Mouse (Mus musculus) forebrain, embryonic 13.5 days (tissue): Measurements from ENCODE around the gene Macrod1. TPM values are rescaled to one million over a fixed set of nuclear protein-coding genes. Genes with fewer than 3 reads are reported as not detected.

Source experiments
- ATAC-seq: fragments of 200-750 bp; cut with Nextera tagmentation; 2 replicates; pipeline ENCODE4 v1.8.0; 2017
- H3K27ac ChIP-seq: fragments of 300-500 bp; sonication (generic); 2 replicates; pipeline ENCODE4 v1.5.1; 2015; ENCODE audit warnings: inconsistent platforms, mild to moderate bottlenecking, moderate library complexity
- H3K27me3 ChIP-seq: fragments of 300-500 bp; sonication (generic); 2 replicates; pipeline ENCODE4 v1.6.1; 2015; ENCODE audit warnings: mild to moderate bottlenecking, inconsistent platforms
- H3K36me3 ChIP-seq: fragments of 300-500 bp; sonication (generic); 2 replicates; pipeline ENCODE4 v1.6.1; 2015; ENCODE audit warnings: mild to moderate bottlenecking, inconsistent platforms; ENCODE audit not compliant: poor library complexity, severe bottlenecking
- H3K4me1 ChIP-seq: fragments of 300-500 bp; sonication (generic); 2 replicates; pipeline ENCODE4 v1.6.1; 2015; ENCODE audit warnings: inconsistent platforms
- H3K4me2 ChIP-seq: fragments of 300-500 bp; sonication (generic); 2 replicates; pipeline ENCODE4 v1.6.1; 2015; ENCODE audit warnings: inconsistent platforms, mild to moderate bottlenecking, moderate library complexity
- H3K4me3 ChIP-seq: fragments of 300-500 bp; sonication (generic); 2 replicates; pipeline ENCODE4 v1.5.1; 2015; ENCODE audit warnings: mild to moderate bottlenecking, inconsistent platforms
- H3K9ac ChIP-seq: fragments of 300-500 bp; sonication (generic); 2 replicates; pipeline ENCODE4 v1.6.1; 2015; ENCODE audit warnings: mild to moderate bottlenecking, inconsistent platforms
- H3K9me3 ChIP-seq: fragments of 300-500 bp; sonication (generic); replicated peaks from 2 replicates; pipeline ENCODE4 v1.6.1; 2016; ENCODE audit warnings: inconsistent platforms
- WGBS: fragments of 180-500 bp; shearing (Covaris S2); methylation state at CpG from one replicate; pipeline ENCODE4 v1.1.7; 2015; 5-methylcytosine and 5-hydroxymethylcytosine counted together
- polyA plus RNA-seq: library from polyadenylated mRNA; unstranded; fragments of >200 nt; fragmentation: Nextera tagmentation; extraction: Ambion mirVana; gene quantifications from 2 replicates; pipeline ENCODE4 v1.2.1, GENCODE M21; 2015

Gene Macrod1
- polyA plus RNA-seq, 1 experiment from 2014 or later: 4.4 TPM

DNA sequence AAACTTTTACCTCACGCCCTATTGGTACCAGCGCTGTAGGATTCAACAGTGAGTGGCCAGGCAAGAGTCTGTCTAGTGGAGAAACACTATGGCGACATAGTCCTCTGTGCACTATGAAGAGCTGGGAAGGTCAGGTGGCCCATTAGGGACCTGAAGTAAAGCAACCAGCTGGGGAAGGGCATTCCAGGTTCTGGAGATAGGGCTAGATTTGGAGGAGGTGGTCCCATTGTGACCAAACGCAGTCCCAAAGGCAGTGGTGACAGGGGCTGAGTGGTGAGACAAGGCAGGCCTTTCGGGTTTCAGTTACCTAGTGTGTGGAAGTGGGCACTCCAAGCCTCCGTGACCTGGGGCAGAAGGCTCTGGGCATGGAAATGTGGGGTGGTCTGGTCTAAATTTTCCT lies 1.9 kb downstream of the Macrod1 start:
- no peaks in the 10 kb centered on the region for H3K36me3 ChIP-seq
- no peak for ATAC-seq
- H3K27me3 ChIP-seq: peaks cover 25% of the 10 kb centered on the region
- peaks cover 20% of the 10 kb centered on the region for H3K4me1 ChIP-seq
- no peak overlapping the region for H3K4me3 ChIP-seq
- WGBS: 52% methylated on average over 6 of the region's 6 CpGs
- peak overlapping the region; percentile 100; the same call in 1 of the 2 replicates for H3K4me2 ChIP-seq
- H3K27ac ChIP-seq: no peak overlapping the region
- H3K9me3 ChIP-seq: no peaks in the 10 kb centered on the region
- H3K9ac ChIP-seq: 0 out of 2 replicates have a peak overlapping the region, but pooled peaks have one; percentile 66

DNA sequence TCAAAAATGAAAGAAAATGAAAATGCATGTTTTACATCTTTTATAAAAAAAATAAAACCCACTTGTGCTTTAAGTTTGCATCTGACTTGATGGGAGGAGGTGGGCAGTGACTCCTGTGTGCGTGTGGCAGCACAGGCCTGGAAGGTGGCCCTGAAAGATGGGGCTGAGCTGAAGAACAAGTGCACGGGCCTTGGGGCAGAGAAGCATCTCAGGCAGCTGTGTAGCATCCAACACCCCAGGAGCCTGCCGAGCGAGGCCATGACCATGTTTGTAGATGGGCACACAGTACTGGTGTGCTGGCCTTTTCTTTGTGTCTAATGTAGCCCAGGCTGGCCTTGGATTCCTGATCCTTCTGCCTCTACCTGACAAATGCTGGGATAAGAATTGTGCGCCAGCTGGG lies 5.5 kb downstream of the Macrod1 start:
- H3K9me3 ChIP-seq: no peaks in the 10 kb centered on the region
- no peak overlapping the region for H3K9ac ChIP-seq
- ATAC-seq: no peak
- no peak overlapping the region for H3K4me2 ChIP-seq
- 89% methylated on average over 5 of the region's 5 CpGs for WGBS
- H3K36me3 ChIP-seq: no peaks in the 10 kb centered on the region
- H3K27me3 ChIP-seq: peaks cover 14% of the 10 kb centered on the region
- H3K4me3 ChIP-seq: no peak overlapping the region
- peaks cover 31% of the 10 kb centered on the region for H3K4me1 ChIP-seq
- no peak overlapping the region; the same call in 1 of the 2 replicates for H3K27ac ChIP-seq

DNA sequence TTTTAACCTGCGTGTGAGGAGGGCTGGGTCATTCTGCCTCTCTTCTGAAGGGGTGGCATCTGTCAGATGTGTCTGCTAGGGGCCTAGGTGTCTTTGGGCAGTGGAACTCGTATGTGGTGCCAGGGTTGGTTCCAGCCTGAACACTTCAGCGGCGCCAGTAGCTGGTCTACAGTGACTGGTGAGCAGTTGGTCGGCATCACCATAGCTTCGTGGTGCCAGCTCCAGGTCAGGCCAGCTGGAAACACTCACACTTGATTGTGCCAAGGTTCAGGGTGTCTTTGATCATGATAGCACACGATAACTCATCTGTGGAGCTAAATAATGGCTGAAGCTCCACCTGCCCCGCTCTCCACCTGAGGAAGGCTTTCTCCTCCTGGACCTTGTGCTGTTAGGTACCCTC lies 6.3 kb downstream of the Macrod1 start:
- Histone ChIP-seq H3K27ac (no peak overlapping the region), H3K4me2 (no peak overlapping the region), H3K9ac (no peak overlapping the region), H3K4me3 (no peak overlapping the region), H3K36me3 (no peaks in the 10 kb centered on the region), H3K9me3 (no peaks in the 10 kb centered on the region), H3K27me3 (peaks cover 12% of the 10 kb centered on the region), H3K4me1 (peaks cover 31% of the 10 kb centered on the region)
- ATAC-seq: no peak
- 90% methylated on average over 8 of the region's 8 CpGs for WGBS

DNA sequence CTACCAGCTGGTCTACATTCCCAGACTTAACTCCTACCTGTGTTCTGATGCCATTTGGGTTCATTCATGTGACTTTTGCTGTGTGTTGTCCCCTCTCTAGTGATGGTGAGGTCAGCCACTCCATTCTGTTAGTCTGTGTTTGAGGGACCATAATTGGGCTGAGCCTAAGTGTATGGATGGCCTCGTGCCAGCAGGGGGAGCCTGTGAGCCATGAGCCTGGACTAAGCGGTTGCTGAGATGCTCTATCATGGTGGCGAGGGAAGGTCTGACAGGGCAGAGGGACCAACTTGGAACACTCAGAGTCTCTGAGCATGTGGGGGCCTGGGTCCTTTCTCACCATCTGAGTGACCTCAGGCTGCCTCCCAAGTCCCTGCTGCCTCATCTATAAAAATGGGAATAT lies 8.0 kb downstream of the Macrod1 start:
- H3K27me3 ChIP-seq: peaks cover 4% of the 10 kb centered on the region
- no peak overlapping the region for H3K9ac ChIP-seq
- no peak overlapping the region for H3K4me2 ChIP-seq
- H3K4me3 ChIP-seq: no peak overlapping the region
- no peaks in the 10 kb centered on the region for H3K9me3 ChIP-seq
- no peak overlapping the region for H3K27ac ChIP-seq
- WGBS: 0% methylated on average over 3 of the region's 3 CpGs
- ATAC-seq: peak; percentile 66; the same call in 1 of the 2 replicates
- H3K4me1 ChIP-seq: peaks cover 44% of the 10 kb centered on the region
- H3K36me3 ChIP-seq: no peaks in the 10 kb centered on the region

DNA sequence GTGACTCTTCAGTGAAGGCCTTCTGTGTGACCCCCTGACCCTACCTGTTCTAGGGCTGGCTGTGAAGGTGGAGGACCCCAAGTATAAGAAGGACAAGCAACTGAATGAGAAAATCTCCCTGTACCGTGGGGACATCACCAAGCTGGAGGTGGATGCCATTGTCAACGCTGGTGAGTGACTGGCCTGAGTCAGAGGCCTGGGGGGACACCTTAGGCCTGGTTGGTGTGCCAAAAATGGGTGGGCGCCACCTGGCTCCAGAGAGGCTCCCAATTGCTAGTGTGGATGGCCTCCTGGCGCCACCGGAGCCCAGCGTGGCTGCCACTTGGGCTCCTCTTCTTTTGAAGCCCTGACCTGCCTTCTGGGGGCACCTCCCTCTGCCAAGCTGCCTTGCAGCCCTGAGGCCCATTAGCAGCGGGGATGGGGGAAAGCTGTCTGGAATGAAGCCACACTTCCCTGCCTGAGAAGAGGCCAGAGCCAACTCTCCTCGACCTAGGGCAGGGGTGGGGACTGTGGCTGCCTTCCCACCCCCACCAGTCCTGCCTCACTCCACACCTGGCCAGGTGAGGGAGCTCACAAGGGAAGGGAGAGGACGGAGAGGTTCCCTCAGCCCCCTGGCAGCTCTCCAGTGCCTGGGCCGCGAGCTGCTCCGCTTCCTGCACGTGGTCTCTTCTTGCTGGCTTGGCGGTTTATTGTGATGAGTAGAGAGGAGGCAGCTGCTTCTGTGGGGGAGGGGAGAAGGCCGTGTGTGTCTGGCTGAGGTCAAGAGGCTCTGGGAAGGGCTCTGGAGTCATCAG lies 9.6 kb downstream of the Macrod1 start:
- WGBS: 31% methylated on average over 15 of the region's 15 CpGs
- ATAC-seq: no peak
- H3K27me3 ChIP-seq: no peaks in the 10 kb centered on the region
- peak overlapping the region; percentile 30 for H3K4me2 ChIP-seq
- no peaks in the 10 kb centered on the region for H3K36me3 ChIP-seq
- H3K27ac ChIP-seq: peak overlapping the region; percentile 70
- H3K4me3 ChIP-seq: no peak overlapping the region
- H3K9me3 ChIP-seq: no peaks in the 10 kb centered on the region
- peaks cover 59% of the 10 kb centered on the region for H3K4me1 ChIP-seq
- peak overlapping the region; percentile 13; the same call in 1 of the 2 replicates for H3K9ac ChIP-seq

DNA sequence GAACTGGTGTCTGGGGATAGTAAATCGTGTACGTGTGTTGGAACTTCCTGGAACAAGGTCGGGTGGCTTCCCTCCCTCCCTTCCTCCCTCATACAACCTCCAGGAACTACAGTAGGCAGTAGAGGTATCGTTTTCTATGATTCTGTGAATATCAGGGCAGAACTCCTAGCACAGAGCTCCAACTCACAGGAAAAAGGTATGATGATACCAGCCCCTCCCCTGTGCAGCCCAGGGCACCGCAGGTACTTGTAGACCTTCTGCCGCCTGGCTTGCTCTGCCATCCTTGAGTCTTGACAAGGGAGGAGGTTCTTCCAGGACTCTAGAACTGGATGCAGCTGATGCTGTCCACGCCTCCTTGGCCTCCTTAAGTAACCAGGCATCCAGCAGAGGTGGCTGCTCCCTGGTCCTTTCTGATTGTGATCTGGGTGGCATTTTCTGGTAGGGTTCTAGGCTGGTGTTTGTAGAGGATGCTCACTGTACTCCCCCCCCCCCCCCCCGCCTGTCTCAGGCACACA lies 10.3 kb downstream of the Macrod1 start:
- Histone ChIP-seq H3K27me3 (peaks cover 5% of the 10 kb centered on the region; the same call in 1 of the 2 replicates), H3K9me3 (no peaks in the 10 kb centered on the region), H3K9ac (peak overlapping the region; percentile 13; the same call in 1 of the 2 replicates), H3K36me3 (no peaks in the 10 kb centered on the region), H3K4me2 (peak overlapping the region; percentile 30), H3K4me3 (no peak overlapping the region), H3K4me1 (peaks cover 66% of the 10 kb centered on the region), H3K27ac (peak overlapping the region; percentile 70)
- no peak for ATAC-seq
- WGBS: 53% methylated on average over 7 of the region's 8 CpGs

DNA sequence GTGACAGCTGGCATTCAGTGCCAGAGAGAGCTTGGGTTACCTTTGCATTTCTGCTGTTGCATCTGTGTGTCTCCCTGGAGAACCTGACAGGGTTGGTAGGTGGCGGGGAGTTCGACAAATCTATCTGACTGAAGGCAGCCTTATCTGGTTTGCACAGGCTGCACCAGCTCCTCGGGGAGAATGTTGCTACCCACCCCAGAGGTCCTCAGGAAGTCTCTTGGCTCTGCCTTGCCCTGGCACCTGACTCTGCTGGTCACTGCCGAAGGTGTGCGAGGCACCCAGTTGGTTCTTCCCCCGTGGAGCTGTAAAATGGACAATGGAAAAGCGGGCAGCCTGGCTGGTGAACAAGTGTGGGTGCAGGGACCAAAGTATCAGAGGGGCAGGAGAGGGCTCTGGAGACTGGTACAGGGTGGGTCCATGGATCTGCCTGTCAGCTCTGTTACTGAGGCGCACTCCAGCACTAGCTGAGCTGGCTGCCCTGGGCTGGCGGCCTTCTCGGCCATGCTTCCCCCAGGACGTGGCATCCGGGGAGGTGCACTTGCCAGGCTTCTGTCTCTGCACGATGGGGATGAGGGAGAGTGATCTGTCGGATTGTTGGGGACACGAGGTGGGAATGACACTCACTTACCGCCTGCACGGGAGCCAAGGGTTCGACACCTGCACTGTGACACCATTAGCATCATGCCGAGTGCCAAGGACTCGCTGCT lies 10.9 kb downstream of the Macrod1 start:
- Histone ChIP-seq H3K4me1 (peaks cover 72% of the 10 kb centered on the region), H3K9me3 (no peaks in the 10 kb centered on the region), H3K9ac (peak overlapping the region; percentile 35; the same call in 1 of the 2 replicates), H3K4me3 (no peak overlapping the region), H3K27me3 (peaks cover 8% of the 10 kb centered on the region), H3K4me2 (peak overlapping the region; percentile 24), H3K36me3 (no peaks in the 10 kb centered on the region), H3K27ac (peak overlapping the region; percentile 8; the same call in 1 of the 2 replicates)
- peak; percentile 6 for ATAC-seq
- 61% methylated on average over 20 of the region's 20 CpGs for WGBS

DNA sequence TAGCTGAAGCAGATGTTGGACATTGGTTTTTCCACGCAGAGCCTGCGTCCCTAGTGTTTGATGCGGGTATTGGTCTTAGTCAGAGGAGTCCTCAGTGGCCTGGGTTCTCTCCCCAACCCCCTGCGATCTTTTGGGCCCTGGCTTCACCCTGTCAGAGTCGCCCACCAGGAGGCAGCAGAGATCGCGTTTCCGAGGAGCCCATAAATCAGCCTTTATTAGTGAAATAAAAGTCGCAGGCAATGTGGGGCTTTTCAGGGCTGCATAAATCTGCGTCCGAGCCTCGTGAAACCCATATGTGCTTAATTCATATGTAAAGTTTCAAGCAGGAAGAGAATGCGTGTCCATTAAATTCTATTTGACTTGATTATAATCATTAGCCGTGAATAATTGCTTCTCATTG lies 11.5 kb downstream of the Macrod1 start:
- H3K4me3 ChIP-seq: no peak overlapping the region
- H3K9ac ChIP-seq: peak overlapping the region; percentile 35
- ATAC-seq: peak; percentile 48
- H3K27ac ChIP-seq: peak overlapping the region; percentile 77
- peaks cover 78% of the 10 kb centered on the region for H3K4me1 ChIP-seq
- peaks cover 8% of the 10 kb centered on the region for H3K27me3 ChIP-seq
- no peaks in the 10 kb centered on the region for H3K9me3 ChIP-seq
- peak overlapping the region; percentile 35 for H3K4me2 ChIP-seq
- WGBS: 2% methylated on average over 14 of the region's 14 CpGs
- no peaks in the 10 kb centered on the region for H3K36me3 ChIP-seq

DNA sequence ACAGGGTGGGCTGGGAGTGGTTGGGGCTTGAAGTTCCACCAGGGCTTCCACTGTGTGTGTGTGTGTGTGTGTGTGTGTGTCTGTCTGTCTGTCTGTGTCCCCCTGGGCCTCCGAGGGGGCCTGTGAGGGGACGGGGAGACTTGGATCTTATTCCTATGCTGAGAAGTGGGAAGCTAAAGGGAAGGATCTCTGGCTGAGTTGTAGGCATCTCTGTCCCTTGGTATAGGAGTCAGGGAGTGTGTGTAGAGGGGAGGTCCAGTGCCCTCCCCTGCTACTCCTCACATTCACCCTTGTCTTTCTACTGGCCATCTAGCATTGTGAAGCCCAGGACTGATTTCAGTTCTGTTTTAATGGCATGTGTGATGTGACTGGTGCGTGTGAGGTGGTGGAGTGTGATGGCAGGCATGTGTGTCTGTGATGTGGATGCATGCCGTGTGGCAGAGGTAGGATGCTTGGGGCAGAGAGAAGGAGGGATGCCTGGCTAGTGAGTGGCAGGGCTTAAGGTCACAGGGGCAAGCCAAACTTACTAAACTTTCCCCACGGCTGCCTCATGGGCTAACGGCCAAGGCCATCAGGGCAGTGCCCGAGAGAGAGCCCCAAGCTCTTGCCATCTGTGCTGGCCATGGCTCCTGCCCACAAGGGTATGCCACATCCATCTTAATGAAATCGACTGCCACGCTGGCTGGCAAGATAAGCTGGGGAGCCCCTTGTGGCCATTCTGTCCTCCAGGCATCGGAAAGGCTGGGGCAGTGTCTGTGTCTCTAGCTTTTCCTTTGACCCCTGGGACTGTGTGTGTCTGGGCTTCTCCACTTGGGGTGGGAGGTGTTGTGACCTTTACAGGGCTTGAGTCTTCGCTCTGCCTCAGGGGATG lies 12.3 kb downstream of the Macrod1 start:
- H3K4me2 ChIP-seq: peak overlapping the region; percentile 42
- H3K9me3 ChIP-seq: no peaks in the 10 kb centered on the region
- peak overlapping the region; percentile 51; the same call in 1 of the 2 replicates for H3K9ac ChIP-seq
- ATAC-seq: peak; percentile 1; the same call in 1 of the 2 replicates
- peaks cover 86% of the 10 kb centered on the region for H3K4me1 ChIP-seq
- H3K36me3 ChIP-seq: no peaks in the 10 kb centered on the region
- peaks cover 8% of the 10 kb centered on the region for H3K27me3 ChIP-seq
- no peak overlapping the region for H3K4me3 ChIP-seq
- 31% methylated on average over 11 of the region's 11 CpGs for WGBS
- H3K27ac ChIP-seq: peak overlapping the region; percentile 77

DNA sequence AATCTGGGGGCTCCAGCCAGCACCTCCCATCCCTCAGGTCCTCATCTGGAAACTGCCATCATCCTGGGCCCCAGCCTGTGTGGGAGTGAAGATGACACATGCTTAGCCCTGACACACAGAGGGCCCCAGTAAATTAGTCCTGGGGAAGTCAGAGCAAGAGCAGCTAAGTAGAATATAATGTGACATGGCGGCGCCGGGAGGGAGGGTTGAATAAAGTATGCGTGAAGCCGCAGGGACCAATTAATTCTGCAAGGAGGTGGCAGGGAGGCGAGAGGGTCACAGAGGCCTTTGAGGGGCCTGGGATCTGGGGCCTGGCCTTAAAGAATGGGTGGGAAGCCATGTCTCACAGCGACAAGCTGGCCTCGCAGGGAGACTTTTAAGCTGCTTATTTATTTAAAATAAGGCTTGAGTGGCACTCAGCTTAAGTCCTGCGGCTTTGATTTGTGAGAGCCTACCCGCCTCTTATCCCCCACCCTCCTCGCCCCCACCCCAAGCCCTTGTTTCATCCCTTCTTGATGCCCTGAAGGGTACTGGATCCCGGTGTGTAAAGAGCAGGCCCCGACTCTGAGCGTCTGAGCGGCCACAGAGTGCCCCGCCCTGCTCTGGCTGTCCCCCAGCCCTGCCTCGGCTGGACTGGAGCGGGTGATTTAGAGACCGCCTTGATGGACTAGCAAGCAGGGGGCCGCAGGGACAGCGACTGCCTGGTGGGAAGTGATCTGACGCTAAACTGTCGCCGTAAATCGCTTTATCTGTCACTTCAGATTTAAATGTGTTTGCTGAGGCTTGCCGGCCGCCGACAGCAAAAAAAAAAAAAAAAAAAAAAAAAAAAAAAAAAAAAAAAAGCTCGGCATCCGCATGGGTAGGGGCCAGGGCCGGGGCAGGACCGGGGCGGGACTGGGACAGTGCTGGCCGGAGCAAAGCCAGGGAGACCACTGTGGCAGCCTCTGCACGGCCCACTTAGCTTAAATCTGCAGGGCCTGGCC lies 13.5 kb downstream of the Macrod1 start:
- H3K27ac ChIP-seq: peak overlapping the region; percentile 77
- no peaks in the 10 kb centered on the region for H3K9me3 ChIP-seq
- peak overlapping the region; percentile 51 for H3K9ac ChIP-seq
- 5% methylated on average over 29 of the region's 35 CpGs for WGBS
- peak overlapping the region; percentile 42 for H3K4me2 ChIP-seq
- peaks cover 94% of the 10 kb centered on the region for H3K4me1 ChIP-seq
- H3K4me3 ChIP-seq: no peak overlapping the region
- no peaks in the 10 kb centered on the region for H3K36me3 ChIP-seq
- ATAC-seq: peak; percentile 10; the same call in 1 of the 2 replicates
- H3K27me3 ChIP-seq: peaks cover 8% of the 10 kb centered on the region
